Mouse (Mus musculus) heart, embryonic 10.5 days (tissue): ENCODE data around the gene Ccp110. TPM values are rescaled to one million over a fixed set of nuclear protein-coding genes. Genes with fewer than 3 reads are reported as not detected.
A peak's percentile ranks its signal among the peaks of the same experiment; 100 is the strongest.

Source experiments
- DNase-seq: peaks from one replicate; pipeline ENCODE4 v3.0.0-alpha.2; 2017; ENCODE audit warnings: low spot score
- H3K27ac ChIP-seq: fragments of 300-500 bp; sonication (generic); 2 replicates; pipeline ENCODE4 v1.5.1; 2016; ENCODE audit warnings: mild to moderate bottlenecking
- H3K27me3 ChIP-seq: fragments of 300-500 bp; sonication (generic); 2 replicates; pipeline ENCODE4 v1.6.1; 2016; ENCODE audit warnings: mild to moderate bottlenecking; ENCODE audit not compliant: poor library complexity, insufficient read depth, severe bottlenecking
- H3K36me3 ChIP-seq: fragments of 300-500 bp; sonication (generic); 2 replicates; pipeline ENCODE4 v1.6.1; 2016; ENCODE audit warnings: mild to moderate bottlenecking, moderate library complexity
- H3K4me1 ChIP-seq: fragments of 300-500 bp; sonication (generic); 2 replicates; pipeline ENCODE4 v1.6.1; 2016; ENCODE audit warnings: mild to moderate bottlenecking
- H3K4me3 ChIP-seq: fragments of 300-500 bp; sonication (generic); 2 replicates; pipeline ENCODE4 v1.5.1; 2016; ENCODE audit warnings: mild to moderate bottlenecking, moderate library complexity
- H3K9me3 ChIP-seq: fragments of 300-500 bp; sonication (generic); 2 replicates; pipeline ENCODE4 v1.6.1; 2016; ENCODE audit warnings: mild to moderate bottlenecking, moderate library complexity
- WGBS: fragments of 180-500 bp; shearing (Covaris S2); methylation state at CpG from one replicate; pipeline ENCODE4 v1.1.7; 2016; 5-methylcytosine and 5-hydroxymethylcytosine counted together
- polyA plus RNA-seq: library from polyadenylated mRNA; unstranded; fragments of >200 nt; fragmentation: Nextera tagmentation; extraction: Ambion mirVana; gene quantifications from 2 replicates; pipeline ENCODE4 v1.2.1, GENCODE M21; 2016

Gene Ccp110
- polyA plus RNA-seq = 10.2 and 11.3 TPM in 2 replicates

GRCm38 (mm10) chr7:118712228-118713173, at the start of gene Ccp110:
Ccp110 (plus strand) TSS chr7:118712552.
- under 1% methylated on average over 48 of the region's 48 CpGs for whole genome bisulfite sequencing
- Histone ChIP-seq H3K27me3 (no peaks in the 10 kb centered on the region), H3K27ac (peak within 1 kb of the TSS; percentile 6), H3K4me1 (peaks cover 6% of the 10 kb centered on the region; the same call in 1 of the 2 replicates), H3K9me3 (no peaks in the 10 kb centered on the region), H3K36me3 (peaks cover 6% of the 10 kb centered on the region; the same call in 1 of the 2 replicates), H3K4me3 (peak within 1 kb of the TSS; percentile 70)
- peak; percentile 98 for DNase-seq

GRCm38 (mm10) chr7:118667773-118668172, 44.6 kb upstream of the Ccp110 start:
- peaks cover 71% of the 10 kb centered on the region for H3K27me3 ChIP-seq
- H3K36me3 ChIP-seq = no peaks in the 10 kb centered on the region
- DNase-seq = peak; percentile 53
- 0 out of 2 replicates have a peak, but pooled peaks cover 3% of the 10 kb centered on the region for H3K4me1 ChIP-seq
- 92% methylated on average over 2 of the region's 2 CpGs for WGBS
- H3K27ac ChIP-seq = no peak overlapping the region
- H3K9me3 ChIP-seq = peaks cover 7% of the 10 kb centered on the region
- H3K4me3 ChIP-seq = no peak overlapping the region

- Histone ChIP-seq H3K36me3 (no peaks in the 10 kb centered on the region), H3K4me3 (no peak overlapping the region), H3K9me3 (no peaks in the 10 kb centered on the region), H3K27me3 (peaks cover 91% of the 10 kb centered on the region), H3K27ac (no peak overlapping the region), H3K4me1 (0 out of 2 replicates have a peak, but pooled peaks cover 3% of the 10 kb centered on the region)
- DNase-seq = no peak
- WGBS = 57% methylated on average over 4 of the region's 4 CpGs
Observed at GRCm38 (mm10) chr7:118670142-118670541, 42.2 kb upstream of the Ccp110 start.

GRCm38 (mm10) chr7:118676826-118677225, 35.5 kb upstream of the Ccp110 start:
- Histone ChIP-seq H3K9me3 (no peaks in the 10 kb centered on the region), H3K27ac (no peak overlapping the region), H3K36me3 (no peaks in the 10 kb centered on the region), H3K27me3 (peaks cover 69% of the 10 kb centered on the region), H3K4me3 (no peak overlapping the region), H3K4me1 (peaks cover 8% of the 10 kb centered on the region)
- no peak for DNase-seq
- WGBS = 38% methylated on average over 4 of the region's 4 CpGs

GRCm38 (mm10) chr7:118688199-118688598, 24.2 kb upstream of the Ccp110 start:
- WGBS = 29% methylated on average over 5 of the region's 5 CpGs
- peak; percentile 84 for DNase-seq
- peaks cover 69% of the 10 kb centered on the region for H3K27me3 ChIP-seq
- H3K4me1 ChIP-seq = no peaks in the 10 kb centered on the region
- H3K4me3 ChIP-seq = no peak overlapping the region
- H3K27ac ChIP-seq = no peak overlapping the region
- H3K9me3 ChIP-seq = no peaks in the 10 kb centered on the region
- peaks cover 56% of the 10 kb centered on the region for H3K36me3 ChIP-seq

GRCm38 (mm10) chr7:118689088-118689487, 23.3 kb upstream of the Ccp110 start:
- WGBS = 80% methylated on average over 7 of the region's 7 CpGs
- H3K27ac ChIP-seq = no peak overlapping the region
- no peaks in the 10 kb centered on the region for H3K4me1 ChIP-seq
- peaks cover 62% of the 10 kb centered on the region for H3K36me3 ChIP-seq
- H3K4me3 ChIP-seq = no peak overlapping the region
- DNase-seq = no peak
- H3K9me3 ChIP-seq = no peaks in the 10 kb centered on the region
- peaks cover 63% of the 10 kb centered on the region for H3K27me3 ChIP-seq

GRCm38 (mm10) chr7:118691287-118691686, 21.1 kb upstream of the Ccp110 start:
- no peak for DNase-seq
- peaks cover 79% of the 10 kb centered on the region for H3K36me3 ChIP-seq
- peaks cover 41% of the 10 kb centered on the region for H3K27me3 ChIP-seq
- H3K4me3 ChIP-seq = no peak overlapping the region
- 88% methylated on average over 2 of the region's 2 CpGs for WGBS
- H3K27ac ChIP-seq = no peak overlapping the region
- no peaks in the 10 kb centered on the region for H3K9me3 ChIP-seq
- no peaks in the 10 kb centered on the region for H3K4me1 ChIP-seq

- Histone ChIP-seq H3K27me3 (peaks cover 7% of the 10 kb centered on the region), H3K9me3 (no peaks in the 10 kb centered on the region), H3K4me3 (no peak overlapping the region), H3K4me1 (no peaks in the 10 kb centered on the region), H3K36me3 (peaks cover 62% of the 10 kb centered on the region), H3K27ac (no peak overlapping the region)
- 94% methylated on average over 6 of the region's 6 CpGs for WGBS
- DNase-seq = no peak
Observed at GRCm38 (mm10) chr7:118696146-118696545, 16.2 kb upstream of the Ccp110 start.

- Histone ChIP-seq H3K4me3 (no peak overlapping the region), H3K4me1 (no peaks in the 10 kb centered on the region), H3K27me3 (peaks cover 2% of the 10 kb centered on the region), H3K27ac (no peak overlapping the region), H3K36me3 (peaks cover 52% of the 10 kb centered on the region), H3K9me3 (no peaks in the 10 kb centered on the region)
- no peak for DNase-seq
- 72% methylated on average over 4 of the region's 4 CpGs for WGBS
Observed at GRCm38 (mm10) chr7:118697168-118697567, 15.2 kb upstream of the Ccp110 start.

GRCm38 (mm10) chr7:118698882-118699281, 13.5 kb upstream of the Ccp110 start:
- Histone ChIP-seq H3K9me3 (no peaks in the 10 kb centered on the region), H3K4me3 (no peak overlapping the region), H3K27me3 (no peaks in the 10 kb centered on the region), H3K27ac (no peak overlapping the region), H3K36me3 (peaks cover 41% of the 10 kb centered on the region), H3K4me1 (no peaks in the 10 kb centered on the region)
- WGBS = 91% methylated on average over 9 of the region's 9 CpGs
- DNase-seq = no peak

GRCm38 (mm10) chr7:118703144-118703561, 9.2 kb upstream of the Ccp110 start:
- Histone ChIP-seq H3K36me3 (peaks cover 6% of the 10 kb centered on the region), H3K27me3 (no peaks in the 10 kb centered on the region), H3K9me3 (no peaks in the 10 kb centered on the region), H3K4me3 (no peak overlapping the region), H3K4me1 (0 out of 2 replicates have a peak, but pooled peaks cover 9% of the 10 kb centered on the region), H3K27ac (no peak overlapping the region)
- DNase-seq = no peak
- 93% methylated on average over 15 of the region's 15 CpGs for WGBS

- no peaks in the 10 kb centered on the region for H3K36me3 ChIP-seq
- H3K4me1 ChIP-seq = 0 out of 2 replicates have a peak, but pooled peaks cover 9% of the 10 kb centered on the region
- H3K9me3 ChIP-seq = no peaks in the 10 kb centered on the region
- 0 out of 2 replicates have a peak overlapping the region, but pooled peaks have one; percentile 95 for H3K27ac ChIP-seq
- WGBS = 78% methylated on average over 9 of the region's 9 CpGs
- H3K27me3 ChIP-seq = no peaks in the 10 kb centered on the region
- H3K4me3 ChIP-seq = peak overlapping the region; percentile 91
- DNase-seq = no peak
Observed at GRCm38 (mm10) chr7:118704001-118704850, 8.1 kb upstream of the Ccp110 start.
